In genomic region chr11:72982516-72982915, GRCm38 (mm10) we compare ENCODE assay signal across 23 mouse cellular contexts. TPM values are rescaled to one million over a fixed set of nuclear protein-coding genes. Genes with fewer than 3 reads are reported as not detected.
"Had no signal": no experiment of that assay in that cellular context is flagged by ENCODE, and none has a peak within 500 bp of the region (broad histone marks: within the 10 kb centered on the region; RNA-seq: fewer than 3 reads in every experiment).

No protein-coding gene starts in this region.

- H3K4me2 ChIP-seq: heart, embryonic 12.5 days; hindbrain, embryonic 12.5 days; hindbrain, embryonic 14.5 days; intestine, embryonic 15.5 days; limb, embryonic 12.5 days; liver, embryonic 11.5 days; liver, embryonic 13.5 days; liver, embryonic 15.5 days had no signal

- ATAC-seq: inflammation-experienced regulatory T-cells, adult 6 months; intestine, embryonic 15.5 days; intestine, postnatal 0 days had no signal

- H3K9me3 ChIP-seq: heart, embryonic 10.5 days; heart, embryonic 12.5 days; hindbrain, embryonic 10.5 days; hindbrain, embryonic 12.5 days; intestine, embryonic 15.5 days; limb, embryonic 10.5 days; limb, embryonic 12.5 days; liver, embryonic 13.5 days; liver, embryonic 15.5 days had no signal

- H3K9ac ChIP-seq: heart, embryonic 12.5 days; hindbrain, embryonic 12.5 days; hindbrain, embryonic 14.5 days; intestine, embryonic 15.5 days; limb, embryonic 12.5 days; liver, embryonic 13.5 days; liver, embryonic 15.5 days had no signal

- H3K36me3 ChIP-seq: heart, embryonic 10.5 days; heart, embryonic 12.5 days; hindbrain, embryonic 10.5 days; hindbrain, embryonic 12.5 days; intestine, embryonic 15.5 days; limb, embryonic 10.5 days; limb, embryonic 12.5 days; liver, embryonic 13.5 days; liver, embryonic 15.5 days had no signal

- H3K27ac ChIP-seq: gastrocnemius, adult 2 months; heart, embryonic 10.5 days; hindbrain, embryonic 10.5 days; hindbrain, embryonic 12.5 days; hindbrain, embryonic 14.5 days; intestine, embryonic 15.5 days; layer of hippocampus, adult 2 months; limb, embryonic 10.5 days; limb, embryonic 12.5 days; liver, embryonic 13.5 days; liver, embryonic 15.5 days had no signal

- H3K4me3 ChIP-seq: gastrocnemius, adult 2 months; heart, embryonic 10.5 days; heart, embryonic 12.5 days; hindbrain, embryonic 10.5 days; hindbrain, embryonic 12.5 days; intestine, embryonic 15.5 days; layer of hippocampus, adult 2 months; limb, embryonic 10.5 days; limb, embryonic 12.5 days; liver, embryonic 13.5 days; liver, embryonic 15.5 days had no signal

- DNase-seq: gastrocnemius, adult 2 months; gastrocnemius, postnatal 10 days; gastrocnemius, postnatal 25 days; heart, adult 18-20 months; heart, postnatal 10 days; heart, postnatal 4 days; kidney, adult 18-20 months; kidney, adult 8-10 months; liver; liver, embryonic 13.5 days had no signal

- H3K4me1 ChIP-seq: hindbrain, embryonic 10.5 days; hindbrain, embryonic 12.5 days; limb, embryonic 10.5 days had no signal

- H3K27me3 ChIP-seq: hindbrain, embryonic 12.5 days; intestine, embryonic 15.5 days; limb, embryonic 12.5 days; liver, embryonic 13.5 days; liver, embryonic 15.5 days had no signal

RNA-seq across cellular contexts. Expression of gene P2rx1, which starts 16.4 kb away (rescaled TPM):
- polyA plus RNA-seq: inflammation-experienced regulatory T-cells, adult 6 months had no signal
